Mouse (Mus musculus): ENCODE data around the gene Lrch3. TPM values are rescaled to one million over a fixed set of nuclear protein-coding genes. Genes with fewer than 3 reads are reported as not detected.
"Not testable (repeated sequence)": the region's sequence is repeated elsewhere in the genome, so short reads cannot be mapped to it uniquely, and the experiment has no call there.

Gene Lrch3
- total RNA-seq (2021), result 10 to 100 TPM; 34.7 to 38.7 TPM

DNA sequence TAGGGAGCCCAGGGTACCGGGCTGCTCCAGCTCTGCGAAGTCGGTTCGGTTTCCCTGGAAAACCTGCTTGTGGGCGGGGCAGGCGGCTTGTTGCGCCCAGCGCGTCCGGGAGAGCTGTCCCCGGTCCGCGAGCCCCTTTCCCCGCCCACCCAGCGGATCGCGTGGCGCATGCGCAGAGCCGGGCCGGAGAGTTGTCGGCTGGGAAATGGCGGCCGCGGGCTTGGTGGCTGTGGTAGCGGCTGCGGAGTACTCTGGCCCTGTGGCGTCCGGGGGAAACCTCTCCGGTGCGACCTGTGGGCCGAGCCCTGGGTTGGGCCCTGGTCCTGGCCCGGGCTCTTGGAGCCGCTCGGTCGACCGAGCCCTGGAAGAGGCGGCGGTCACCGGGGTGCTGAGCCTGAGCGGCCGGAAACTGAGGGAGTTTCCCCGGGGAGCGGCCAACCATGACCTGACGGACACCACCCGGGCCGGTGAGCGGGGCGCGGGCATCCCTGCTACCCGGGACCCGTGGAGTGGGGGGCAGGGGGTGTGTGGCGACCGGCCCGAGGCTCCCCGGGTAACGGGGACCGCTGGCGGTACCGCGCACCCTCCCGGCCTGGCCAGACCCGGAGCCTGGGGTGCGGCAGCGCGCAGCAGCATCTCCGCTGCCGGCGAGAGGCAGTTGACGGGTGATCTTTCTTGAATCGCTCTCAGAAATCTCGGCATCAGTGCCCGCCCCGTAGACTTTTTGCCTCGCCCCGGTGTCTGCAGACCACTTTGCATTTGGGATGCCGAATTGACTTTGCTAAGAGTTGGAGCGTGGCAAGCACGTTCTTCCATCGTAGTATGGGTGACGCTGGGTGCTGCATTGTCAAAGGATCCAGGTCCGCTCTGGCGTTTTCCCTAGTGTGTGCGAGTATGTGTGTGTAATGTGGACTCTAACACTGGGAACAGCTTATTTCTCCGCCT, at the start of gene Lrch3:
Lrch3 (plus strand) TSS at position 164 of the 945 bp plus-strand sequence.
- DNase-seq (ENCODE audit: extremely low spot score in 1 of 2, low spot score in 1 of 2), result peak; percentile 93 to 97

DNA sequence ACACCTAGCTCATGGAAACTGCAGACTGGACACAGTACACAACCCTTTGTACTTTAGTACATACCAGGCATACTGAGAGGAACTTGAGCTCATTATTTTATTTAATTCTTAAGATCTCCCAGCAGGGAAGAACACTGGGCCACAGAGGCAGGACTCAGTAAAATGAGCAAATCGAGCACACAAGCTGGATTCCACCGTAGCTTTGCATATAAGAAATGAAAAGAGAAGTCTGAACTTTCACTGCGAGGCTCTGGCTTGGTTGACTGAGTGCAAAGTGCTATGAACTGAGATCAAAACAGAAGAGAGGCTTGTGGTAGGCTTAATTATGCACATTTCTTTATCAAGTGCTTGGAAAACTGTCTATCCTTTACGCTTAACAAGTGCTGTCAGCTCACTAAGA, 48.5 kb upstream of the Lrch3 start:
- DNase-seq (ENCODE audit: extremely low spot score in 1 of 2, low spot score in 1 of 2), result no peak

DNA sequence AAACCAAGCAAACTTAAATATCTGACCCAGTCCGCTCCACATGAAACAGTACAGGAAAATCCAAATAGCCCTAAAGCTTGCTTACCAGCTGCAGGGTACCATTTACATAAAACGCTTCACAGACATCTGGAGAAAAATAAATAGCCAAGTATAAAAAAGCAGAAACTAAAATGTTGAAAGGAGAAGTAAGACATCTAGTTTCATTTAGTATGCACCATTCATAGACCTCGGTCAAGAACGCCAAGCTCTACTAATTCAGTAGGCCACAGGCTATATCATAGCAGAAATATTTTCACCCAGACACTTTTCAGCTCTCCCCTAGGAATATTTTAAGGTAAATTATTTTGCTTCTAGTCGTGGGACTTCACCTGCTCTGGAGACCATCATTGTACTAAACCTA, 47.2 kb upstream of the Lrch3 start:
- no peak for DNase-seq (ENCODE audit: extremely low spot score in 1 of 2, low spot score in 1 of 2)

DNA sequence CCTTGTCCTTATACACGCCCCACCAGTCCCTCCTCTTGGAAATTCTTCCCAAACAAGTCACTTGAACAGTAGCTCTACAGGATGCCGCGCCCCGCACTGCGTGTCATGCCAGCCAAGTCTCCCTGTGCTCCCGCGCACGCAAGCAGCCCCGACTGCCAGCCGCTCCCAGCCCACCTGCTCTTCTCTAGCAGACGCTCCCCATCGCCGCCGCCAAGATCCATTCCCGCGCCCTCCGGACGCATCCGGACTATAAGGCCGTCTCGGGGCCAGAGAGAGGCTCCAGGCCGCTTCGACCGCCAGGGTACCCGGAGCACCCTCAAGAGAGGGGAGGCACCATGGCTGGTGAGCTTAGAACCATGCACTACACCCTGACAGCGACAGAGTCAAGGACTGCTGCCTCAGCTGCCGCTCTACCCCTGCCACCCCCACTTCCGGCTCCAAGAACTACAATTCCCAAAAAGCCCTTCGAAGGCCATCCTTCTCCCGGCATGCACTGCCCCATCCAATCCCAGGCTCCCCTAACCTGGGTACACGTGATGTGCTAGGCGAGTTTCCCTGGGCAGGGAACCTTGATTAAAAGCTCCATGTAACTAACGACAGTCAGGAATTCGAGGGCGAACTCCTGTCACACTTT, 45.9 kb upstream of the Lrch3 start:
- peak; percentile 72 to 74 for DNase-seq (ENCODE audit: extremely low spot score in 1 of 2, low spot score in 1 of 2)

DNA sequence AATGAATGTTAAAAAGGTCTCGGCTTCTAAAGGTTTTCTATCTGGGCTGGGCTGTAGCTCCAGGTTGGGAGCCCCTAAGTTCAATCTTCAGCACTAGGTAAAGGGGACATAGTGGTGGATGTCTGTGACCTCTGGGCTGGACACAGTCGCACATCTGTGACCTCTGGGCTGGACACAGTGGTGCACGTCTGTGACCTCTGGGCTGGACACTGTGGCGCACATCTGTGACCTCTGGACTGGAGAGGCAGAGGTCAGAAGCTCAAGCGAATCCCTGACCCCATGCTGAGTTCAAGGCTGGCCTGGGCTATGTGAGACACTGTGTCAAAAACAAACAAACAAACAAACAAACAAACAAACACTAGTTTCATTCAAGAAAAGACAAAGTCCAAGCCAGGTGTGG, 43.7 kb upstream of the Lrch3 start:
- DNase-seq (ENCODE audit: extremely low spot score in 1 of 2, low spot score in 1 of 2), result no peak

DNA sequence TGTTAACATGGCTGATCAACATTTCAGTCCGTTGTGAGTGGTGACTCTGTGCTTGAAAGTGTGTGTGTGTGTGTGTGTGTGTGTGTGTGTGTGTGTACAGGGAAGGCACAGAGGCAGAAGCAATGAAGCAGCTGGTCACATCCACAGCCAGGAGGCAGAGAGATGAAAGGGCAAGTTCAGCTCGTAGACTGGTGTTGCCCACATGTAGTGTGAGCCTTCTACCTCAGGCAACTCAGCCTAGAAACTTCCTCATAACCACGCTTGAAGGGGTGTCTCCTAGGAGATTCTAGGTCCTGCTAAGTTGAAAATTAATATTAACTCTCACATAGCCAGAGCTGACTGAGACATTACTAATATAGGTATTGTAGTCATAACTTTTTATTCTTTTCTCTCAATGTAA, 40.5 kb upstream of the Lrch3 start:
- DNase-seq (ENCODE audit: extremely low spot score in 1 of 2, low spot score in 1 of 2), result no peak

DNA sequence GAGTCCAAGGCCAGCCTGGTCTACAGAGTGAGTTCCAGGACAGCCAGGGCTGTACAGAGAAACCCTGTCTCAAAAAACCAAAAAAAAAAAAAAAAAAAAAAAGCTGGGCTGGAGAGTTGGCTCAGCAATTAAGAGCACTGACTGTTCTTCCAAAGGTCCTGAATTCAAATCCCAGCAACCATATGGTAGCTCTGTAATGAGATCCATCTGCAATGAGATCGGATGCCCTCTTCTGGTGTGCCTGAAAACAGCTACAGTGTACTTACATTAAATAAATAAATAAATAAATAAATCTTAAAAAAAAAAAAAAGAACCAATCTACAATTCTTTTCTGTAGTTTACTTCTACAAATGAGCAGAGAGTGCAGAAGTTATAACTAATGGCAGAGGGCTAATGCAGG, 38.6 kb upstream of the Lrch3 start:
- not testable (repeated sequence) for DNase-seq (ENCODE audit: extremely low spot score in 1 of 2, low spot score in 1 of 2)

DNA sequence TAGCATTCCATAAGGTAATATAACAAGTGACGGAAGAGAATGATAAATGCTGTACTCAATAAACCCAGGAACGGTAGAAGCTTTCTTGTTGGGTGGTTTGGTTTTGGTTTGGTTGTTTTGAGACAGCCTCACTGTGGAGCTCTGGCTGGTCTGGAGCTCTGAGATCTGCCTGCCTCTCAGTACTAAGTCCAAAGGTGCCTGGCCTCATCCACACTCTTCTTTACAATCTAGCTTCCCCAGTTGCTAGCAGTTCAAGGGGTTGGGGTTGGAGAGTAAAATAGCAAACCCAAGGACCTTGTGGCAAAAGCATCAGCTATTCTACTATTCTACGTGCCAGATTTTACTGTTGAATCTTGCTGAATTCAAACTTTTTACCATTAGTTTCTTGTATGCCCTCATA, 38.1 kb upstream of the Lrch3 start:
- DNase-seq (ENCODE audit: extremely low spot score in 1 of 2, low spot score in 1 of 2), result no peak

DNA sequence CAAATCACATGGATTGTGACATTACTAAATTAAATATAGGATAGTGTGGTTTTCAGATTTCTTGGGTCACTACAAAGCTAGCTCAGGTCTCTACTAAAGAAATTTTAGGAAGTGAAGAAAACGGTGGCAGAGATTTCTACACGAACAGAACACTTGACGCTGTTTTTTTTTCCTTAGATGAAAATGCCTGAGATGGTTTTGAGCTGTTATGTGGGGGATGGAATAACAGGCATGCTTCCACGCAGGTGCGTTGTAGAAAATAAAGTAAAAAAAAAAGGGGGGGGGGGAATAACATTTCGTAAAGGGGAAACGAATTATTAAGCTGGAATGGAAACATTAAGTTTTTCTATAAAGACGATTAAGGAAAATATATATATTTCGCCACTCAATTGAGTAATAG, 37.1 kb upstream of the Lrch3 start:
- no peak for DNase-seq (ENCODE audit: extremely low spot score in 1 of 2, low spot score in 1 of 2)

DNA sequence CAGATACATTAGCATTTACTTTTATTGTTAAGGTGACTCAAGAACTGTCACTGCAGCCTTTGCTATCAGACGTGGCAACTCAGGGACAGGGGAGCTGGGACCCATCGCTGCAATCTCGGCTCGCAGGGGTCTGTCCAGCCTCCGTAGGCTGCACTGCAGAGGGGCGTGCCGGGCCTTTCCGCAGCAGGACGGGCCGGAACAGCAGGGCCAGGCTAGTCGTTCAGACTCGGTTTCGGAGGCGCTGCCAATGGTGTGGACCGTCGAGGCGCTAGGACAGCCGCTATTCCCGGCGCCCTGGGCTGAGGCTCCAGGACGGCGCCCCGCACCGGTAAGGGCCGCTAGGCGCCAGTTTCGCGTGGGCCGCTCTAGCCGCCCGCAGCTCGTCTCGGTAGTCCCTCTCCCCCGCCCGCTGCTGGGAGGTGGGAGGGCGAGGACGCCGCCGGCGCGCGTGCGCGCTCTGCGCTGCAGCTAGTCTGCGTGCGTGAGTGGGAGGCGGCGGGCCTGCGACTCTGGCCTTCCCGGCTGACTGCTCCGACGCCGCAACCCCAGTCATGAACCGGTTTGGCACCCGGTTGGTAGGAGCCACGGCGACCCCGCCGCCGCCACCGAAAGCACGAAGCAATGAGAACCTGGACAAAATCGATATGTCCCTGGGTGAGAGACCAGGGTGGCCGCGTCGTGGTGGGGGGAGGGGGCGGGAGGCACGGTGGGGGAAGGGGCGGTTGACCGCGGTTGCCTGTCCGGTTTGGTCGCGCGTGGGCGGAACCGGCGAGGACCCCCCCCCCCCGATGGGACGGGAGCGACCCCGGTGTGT, 36.4 kb upstream of the Lrch3 start, which contains the start of the genes Fyttd1 and Rubcn:
Fyttd1 (plus strand) TSS at position 158 of the 814 bp plus-strand sequence.
Rubcn (minus strand) TSS at position 424 of the 814 bp plus-strand sequence.
- peak; percentile 89 to 94 for DNase-seq (ENCODE audit: extremely low spot score in 1 of 2, low spot score in 1 of 2)

DNA sequence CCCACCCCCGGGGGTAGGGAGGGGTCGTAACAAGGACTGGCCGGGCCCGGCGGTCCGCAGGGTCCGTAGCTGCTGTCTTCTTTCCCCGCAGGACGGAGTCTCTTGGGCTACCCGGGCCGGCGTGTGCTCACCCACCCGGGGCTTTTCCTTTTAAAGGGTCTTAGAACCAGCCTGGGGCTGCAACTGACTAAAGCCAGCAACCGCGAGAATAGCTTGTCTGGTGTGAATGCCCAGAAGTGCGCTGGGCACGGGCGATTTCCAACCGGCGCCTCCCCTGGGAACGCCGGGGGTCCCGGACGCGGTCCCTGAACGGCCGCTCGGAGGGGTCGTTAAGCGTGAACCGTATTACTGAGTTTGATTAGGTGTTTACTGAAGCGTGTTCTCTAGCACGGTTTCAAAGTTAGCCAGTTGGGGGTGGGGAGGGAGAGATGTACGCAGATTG, 35.7 kb upstream of the Lrch3 start:
- DNase-seq (ENCODE audit: extremely low spot score in 1 of 2, low spot score in 1 of 2), result no peak

DNA sequence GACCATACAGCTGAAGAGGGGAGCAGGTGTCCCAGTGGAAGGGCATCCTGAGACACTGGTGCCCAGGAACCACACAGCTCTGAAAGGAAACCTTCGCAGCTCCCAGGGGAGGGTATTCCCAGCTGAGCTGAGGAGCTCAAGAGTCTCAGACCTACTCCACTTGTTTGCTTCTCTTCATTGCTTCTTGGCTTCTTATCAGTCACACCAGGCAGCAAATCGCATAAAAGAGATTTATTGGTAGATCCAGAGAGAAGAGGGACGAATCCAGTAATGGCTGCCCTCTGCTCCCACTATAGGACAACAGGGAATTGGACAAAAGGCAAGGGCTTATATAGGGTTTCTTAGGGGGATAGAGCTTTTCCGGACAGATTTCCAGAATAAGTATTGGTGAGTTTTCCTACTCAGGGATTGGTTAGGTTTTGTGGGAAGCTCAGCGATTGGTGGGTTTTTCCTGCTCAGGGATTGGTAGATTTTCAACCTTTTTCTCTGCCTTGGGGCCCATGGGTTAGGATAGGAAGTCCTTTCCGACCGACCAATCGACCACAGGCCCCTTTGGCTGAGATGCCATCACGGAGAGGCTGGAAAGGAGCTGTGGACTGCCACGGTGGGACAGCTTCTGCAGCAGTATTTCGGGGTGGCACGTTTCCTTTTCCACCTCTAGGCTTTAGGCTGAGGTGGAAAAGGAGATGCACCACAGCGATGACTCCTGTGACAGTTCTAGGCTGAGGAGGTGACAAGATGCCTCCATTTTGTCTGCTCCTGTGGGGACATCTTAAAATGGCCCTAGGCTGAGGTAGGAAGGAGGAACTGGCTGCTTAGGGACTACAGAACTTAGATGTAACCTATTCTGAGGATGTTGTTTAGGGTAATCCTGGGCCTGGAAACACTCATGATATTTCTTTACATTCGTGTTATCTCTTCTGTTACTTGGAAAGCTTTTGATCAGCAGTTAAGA, 34.7 kb upstream of the Lrch3 start:
- no peak for DNase-seq (ENCODE audit: extremely low spot score in 1 of 2, low spot score in 1 of 2)

DNA sequence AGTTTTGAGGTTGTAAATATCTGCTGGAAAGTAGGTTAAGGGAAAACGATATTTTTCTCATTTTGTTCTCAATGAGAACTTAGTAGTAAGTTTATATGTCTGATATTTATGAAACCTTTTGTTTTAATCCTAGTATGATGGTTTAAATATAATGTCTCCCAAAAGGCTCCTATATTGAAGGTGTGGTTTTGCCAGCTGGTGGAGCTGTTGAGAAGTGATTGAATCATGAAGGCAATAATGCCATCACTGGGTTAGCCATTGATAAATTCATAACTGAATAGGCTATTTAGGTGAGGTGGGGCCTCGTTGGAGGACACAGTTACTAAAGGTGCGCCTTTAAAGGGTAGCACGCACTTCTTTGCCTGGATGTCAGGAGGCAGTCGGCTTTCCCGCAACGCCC, 32.4 kb upstream of the Lrch3 start:
- DNase-seq (ENCODE audit: extremely low spot score in 1 of 2, low spot score in 1 of 2), result no peak

DNA sequence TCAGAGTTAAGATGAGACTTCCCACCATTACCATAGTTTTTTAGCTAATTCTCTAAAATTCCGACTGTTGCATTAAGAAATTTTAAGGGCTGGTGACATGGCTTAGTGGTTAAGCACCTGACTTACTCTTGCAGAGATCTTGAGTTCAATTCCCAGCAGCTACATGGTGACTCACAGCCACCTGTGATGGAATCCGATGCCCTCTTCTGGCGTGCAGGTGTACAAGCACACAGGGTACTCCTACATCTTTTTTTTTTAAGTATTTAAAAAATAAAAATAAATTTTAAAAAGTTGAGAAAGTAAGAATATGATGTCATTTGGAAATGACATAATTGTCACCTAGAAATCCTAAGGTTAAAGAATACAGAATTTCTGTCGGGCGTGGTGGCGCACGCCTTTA, 25.9 kb upstream of the Lrch3 start:
- DNase-seq (ENCODE audit: extremely low spot score in 1 of 2, low spot score in 1 of 2), result no peak

DNA sequence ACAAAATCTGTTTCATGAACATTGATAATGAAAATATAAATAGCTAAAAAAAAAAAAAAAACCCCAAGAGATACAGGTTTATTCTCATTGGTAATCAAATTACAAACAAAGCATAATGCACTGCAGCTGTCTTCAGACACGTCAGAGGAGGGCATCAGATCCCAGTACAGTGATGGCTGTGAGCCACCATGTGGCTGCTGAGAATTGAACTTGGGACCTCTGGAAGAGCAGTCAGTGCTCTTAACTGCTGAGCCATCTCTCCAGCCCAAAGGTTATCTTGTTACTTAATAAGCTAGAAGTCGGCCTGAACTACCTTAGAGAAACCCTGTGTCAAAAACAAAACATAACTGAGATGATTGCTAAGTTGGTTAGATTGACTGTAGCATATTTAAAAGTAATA, 24.0 kb upstream of the Lrch3 start:
- no peak for DNase-seq (ENCODE audit: extremely low spot score in 1 of 2, low spot score in 1 of 2)

DNA sequence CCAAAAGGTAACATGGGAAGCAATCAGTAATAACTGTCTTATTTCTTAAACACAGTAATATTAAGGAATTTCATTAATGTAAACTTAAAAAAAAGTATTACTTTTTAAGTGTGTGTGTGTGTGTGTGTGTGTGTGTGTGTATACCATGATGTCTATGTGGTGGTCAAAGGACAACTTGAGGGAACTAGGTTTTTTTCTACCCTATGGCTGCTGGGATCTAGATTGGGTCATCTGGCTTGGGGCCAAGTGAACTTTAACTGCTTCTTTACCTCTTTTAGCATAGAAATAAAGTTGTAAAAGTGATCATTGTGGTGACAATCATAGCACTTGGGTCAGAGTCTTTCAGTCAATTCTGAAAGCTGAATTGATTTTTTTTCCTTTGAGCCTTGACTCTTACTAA, 17.8 kb upstream of the Lrch3 start:
- no peak for DNase-seq (ENCODE audit: extremely low spot score in 1 of 2, low spot score in 1 of 2)

DNA sequence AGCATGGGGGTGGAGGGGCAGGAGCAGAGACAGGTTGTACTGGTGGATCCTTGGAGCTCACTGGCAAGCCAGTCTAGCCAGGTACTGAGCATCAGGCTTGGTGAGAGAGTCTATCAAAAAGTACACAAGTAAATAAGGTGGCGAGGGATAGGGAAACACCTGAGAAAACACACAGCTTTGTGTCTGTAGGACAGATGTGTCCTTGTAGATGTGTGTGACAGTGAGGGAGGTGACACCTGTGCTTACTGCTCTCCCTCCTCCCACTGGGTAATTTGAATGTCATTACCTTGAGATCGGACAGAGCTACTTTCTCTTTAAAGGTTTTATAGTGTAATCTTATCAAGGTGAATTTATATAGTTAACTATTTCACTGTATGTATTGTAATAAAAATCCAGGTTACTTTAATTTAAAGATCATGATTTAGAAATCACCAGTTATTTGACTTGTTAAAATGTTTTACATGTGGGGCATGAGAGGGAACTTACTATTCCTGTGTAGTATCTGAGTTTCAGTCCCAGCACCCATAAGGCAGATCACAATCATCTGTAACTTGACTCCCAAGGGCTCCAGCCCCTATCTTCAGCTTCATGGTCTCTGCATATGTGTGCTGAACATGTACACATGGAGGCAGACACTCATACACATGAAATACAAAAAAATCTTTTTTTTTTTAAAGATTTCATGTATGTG, 12.4 kb upstream of the Lrch3 start:
- DNase-seq (ENCODE audit: extremely low spot score in 1 of 2, low spot score in 1 of 2), result no peak

DNA sequence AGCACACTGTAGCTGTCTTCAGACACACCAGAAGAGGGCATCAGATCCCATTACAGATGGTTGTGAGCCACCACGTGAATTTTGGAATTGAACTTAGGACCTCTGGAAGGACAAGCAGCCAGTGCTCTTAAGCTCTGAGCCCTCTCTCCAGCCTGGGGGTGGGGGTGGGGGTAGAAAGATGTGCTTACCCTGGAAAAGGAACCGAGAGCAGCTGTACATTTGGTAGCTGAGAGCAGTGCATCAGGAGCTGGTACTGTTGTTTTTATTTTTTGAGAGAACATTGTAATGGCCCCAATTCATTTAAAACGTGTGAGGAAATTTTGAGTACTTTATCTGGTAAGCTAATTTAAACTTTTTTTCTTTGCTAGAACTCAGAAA, 11.9 kb upstream of the Lrch3 start:
- DNase-seq (ENCODE audit: extremely low spot score in 1 of 2, low spot score in 1 of 2), result no peak

DNA sequence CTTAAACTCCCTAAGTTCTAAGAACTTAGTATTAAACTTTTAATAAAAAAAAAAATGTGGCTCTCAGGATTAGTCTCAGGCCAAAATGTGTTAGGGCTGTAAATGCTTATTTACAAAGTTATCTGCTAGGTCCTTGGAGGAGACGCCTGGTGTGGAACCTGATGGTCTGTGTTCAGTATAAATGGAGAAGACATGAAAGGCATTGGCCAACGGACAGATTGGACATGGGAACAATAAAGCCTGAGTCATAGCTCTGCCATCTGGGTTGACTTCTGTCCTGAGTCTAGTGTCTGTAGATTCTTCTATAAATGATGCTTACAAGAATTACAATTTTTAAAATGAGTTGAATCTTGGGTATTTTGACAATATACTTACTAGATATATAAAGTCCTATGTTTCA, 7.7 kb upstream of the Lrch3 start:
- DNase-seq (ENCODE audit: extremely low spot score in 1 of 2, low spot score in 1 of 2), result no peak

Measured in layer of hippocampus, postnatal 25 days (tissue).